Mouse (Mus musculus): ENCODE measurements around the gene Adprh. TPM values are rescaled to one million over a fixed set of nuclear protein-coding genes. Genes with fewer than 3 reads are reported as not detected.
"Not testable (repeated sequence)": the region's sequence is repeated elsewhere in the genome, so short reads cannot be mapped to it uniquely, and the experiment has no call there.

Gene Adprh
- total RNA-seq, 2 experiments from 2014 or later, result 4.6 to 6.1 TPM

DNA sequence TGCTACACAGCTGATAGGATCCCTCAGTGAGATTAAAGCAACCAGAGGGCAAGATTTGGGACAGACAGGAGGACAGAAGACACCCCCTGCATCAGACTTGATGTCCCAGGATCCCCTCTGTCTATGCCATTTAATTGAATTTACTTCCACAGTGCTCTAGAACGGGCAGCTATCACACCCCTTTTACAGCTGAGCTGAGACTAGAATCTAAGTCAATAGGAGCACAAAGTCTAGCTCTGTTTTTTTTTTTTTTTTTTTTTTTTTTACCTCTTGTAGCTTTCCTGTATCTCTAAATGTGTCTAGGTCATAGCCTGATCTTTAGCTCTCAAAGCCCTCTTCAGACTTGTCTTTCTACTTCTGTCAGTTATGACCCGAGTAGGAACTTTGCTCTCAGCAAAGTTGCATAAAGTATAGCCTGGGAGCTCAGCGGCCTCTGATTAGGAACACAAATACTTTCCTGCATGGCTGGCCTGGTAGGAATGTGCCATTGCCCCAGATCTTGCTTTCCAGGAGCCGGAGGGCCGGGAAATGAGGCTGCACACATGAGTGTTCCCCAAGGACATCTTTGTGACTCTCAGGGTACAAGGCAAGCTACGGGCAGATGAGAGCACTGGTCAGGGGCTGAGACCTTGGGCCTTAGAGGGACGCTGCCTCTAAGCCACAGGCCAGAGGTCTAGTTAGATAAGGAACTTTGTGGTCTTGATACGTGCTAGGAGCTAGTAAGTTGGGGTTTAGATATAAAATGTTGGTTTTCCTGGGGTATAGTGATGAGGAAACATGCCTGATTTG lies 15.6 kb upstream of the Adprh start:
- ATAC-seq (replicated peaks; ENCODE audit: low FRiP score, poor library complexity, severe bottlenecking), result no peak

- ATAC-seq (replicated peaks; ENCODE audit: low FRiP score, poor library complexity, severe bottlenecking), result no peak
Measured at GRCm38 (mm10) chr16:38467091-38467916, 14.8 kb upstream of the Adprh start.

DNA sequence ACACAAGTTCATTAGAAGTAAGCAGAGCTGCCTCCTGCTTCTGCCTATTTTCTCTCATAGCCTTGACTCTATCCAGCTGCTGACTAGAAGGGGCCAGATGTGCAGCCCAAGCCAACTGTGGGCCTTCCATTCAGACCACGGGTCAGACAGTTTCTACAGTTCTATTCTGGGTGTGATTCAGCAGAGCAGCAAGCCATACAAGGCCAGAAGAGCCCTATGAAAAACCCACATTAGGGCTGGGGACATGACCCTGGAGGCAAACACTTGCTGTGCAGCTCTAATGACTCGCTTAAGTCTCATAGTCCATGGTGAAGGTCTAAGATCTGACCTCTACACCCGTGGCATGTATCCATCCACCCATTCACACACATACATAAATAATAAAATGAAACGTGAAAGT lies 13.6 kb upstream of the Adprh start:
- no peak for ATAC-seq (replicated peaks; ENCODE audit: low FRiP score, poor library complexity, severe bottlenecking)

- no peak for ATAC-seq (replicated peaks; ENCODE audit: low FRiP score, poor library complexity, severe bottlenecking)
Measured at GRCm38 (mm10) chr16:38463305-38463704, 10.8 kb upstream of the Adprh start.

GRCm38 (mm10) chr16:38462161-38462560 lies 9.7 kb upstream of the Adprh start:
- ATAC-seq (replicated peaks; ENCODE audit: low FRiP score, poor library complexity, severe bottlenecking), result no peak

DNA sequence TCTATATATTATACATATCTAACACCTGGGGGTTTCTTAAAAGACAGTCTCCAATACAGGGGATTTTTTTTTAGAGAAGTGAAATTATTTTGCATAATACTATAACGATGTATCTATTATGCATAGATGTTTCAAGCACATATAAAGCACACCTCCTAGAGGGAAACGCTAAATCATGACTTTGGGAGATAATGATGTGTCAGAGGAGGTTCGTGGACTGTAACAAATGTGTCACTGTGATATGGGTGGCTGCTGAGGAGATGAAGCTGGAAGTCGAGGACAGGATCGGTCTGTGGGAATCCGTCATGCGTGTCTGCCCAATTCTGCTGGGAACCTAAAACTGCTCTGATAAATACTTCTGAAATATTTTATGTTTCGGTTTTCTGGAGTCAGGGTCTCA lies 9.2 kb upstream of the Adprh start:
- ATAC-seq (replicated peaks; ENCODE audit: low FRiP score, poor library complexity, severe bottlenecking), result no peak

- ATAC-seq (replicated peaks; ENCODE audit: low FRiP score, poor library complexity, severe bottlenecking), result no peak
Measured at GRCm38 (mm10) chr16:38459990-38460389, 7.5 kb upstream of the Adprh start.

- no peak for ATAC-seq (replicated peaks; ENCODE audit: low FRiP score, poor library complexity, severe bottlenecking)
Measured at GRCm38 (mm10) chr16:38458600-38459280, 6.2 kb upstream of the Adprh start.

GRCm38 (mm10) chr16:38456812-38457567 lies 4.5 kb upstream of the Adprh start:
- ATAC-seq (replicated peaks; ENCODE audit: low FRiP score, poor library complexity, severe bottlenecking), result no peak

DNA sequence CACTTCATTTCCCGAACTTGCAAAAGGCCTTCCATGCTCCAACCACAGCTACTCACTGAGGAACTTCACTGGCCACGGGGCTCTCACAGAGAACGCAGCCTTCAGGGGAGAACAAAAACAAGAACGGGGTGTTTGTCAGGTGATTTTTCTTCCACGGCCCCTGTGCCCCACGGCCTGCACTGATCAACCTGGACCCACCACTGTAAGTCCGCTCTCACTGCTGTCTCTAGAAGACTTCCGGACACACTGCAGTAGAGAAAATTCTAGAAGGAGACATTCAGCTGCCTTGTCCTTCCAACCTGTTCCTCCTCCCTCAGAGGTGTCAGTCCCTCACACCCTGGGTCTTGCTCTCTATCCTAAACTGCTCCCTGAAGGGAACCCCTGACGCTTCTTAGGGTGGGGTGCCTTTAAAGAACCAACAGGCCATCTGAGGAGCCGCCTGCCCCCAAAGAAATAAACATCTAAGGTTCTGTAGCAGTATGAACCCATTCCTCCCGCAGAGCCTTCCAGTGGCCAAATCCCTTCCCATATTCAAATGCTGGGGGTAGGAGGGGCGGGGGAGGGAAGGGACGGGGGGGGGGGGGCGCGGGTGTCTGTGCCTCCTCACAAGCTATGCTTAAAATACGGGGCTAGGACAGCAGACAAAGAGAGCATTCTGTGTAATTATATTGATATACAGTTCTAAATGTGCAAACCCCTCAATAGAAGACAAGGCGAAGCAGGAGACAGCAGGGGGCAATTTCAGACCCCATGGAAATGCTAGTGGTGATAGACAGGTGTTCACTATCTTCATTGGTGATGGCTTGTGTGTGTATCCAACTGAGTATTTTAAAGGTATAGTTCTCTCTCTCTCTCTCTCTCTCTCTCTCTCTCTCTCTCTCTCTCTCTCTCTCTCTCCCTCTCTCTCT lies 3.3 kb upstream of the Adprh start, which contains the start of gene Cd80:
Cd80 (plus strand) TSS at position 51 of the 908 bp plus-strand sequence.
- no peak for ATAC-seq (replicated peaks; ENCODE audit: low FRiP score, poor library complexity, severe bottlenecking)

DNA sequence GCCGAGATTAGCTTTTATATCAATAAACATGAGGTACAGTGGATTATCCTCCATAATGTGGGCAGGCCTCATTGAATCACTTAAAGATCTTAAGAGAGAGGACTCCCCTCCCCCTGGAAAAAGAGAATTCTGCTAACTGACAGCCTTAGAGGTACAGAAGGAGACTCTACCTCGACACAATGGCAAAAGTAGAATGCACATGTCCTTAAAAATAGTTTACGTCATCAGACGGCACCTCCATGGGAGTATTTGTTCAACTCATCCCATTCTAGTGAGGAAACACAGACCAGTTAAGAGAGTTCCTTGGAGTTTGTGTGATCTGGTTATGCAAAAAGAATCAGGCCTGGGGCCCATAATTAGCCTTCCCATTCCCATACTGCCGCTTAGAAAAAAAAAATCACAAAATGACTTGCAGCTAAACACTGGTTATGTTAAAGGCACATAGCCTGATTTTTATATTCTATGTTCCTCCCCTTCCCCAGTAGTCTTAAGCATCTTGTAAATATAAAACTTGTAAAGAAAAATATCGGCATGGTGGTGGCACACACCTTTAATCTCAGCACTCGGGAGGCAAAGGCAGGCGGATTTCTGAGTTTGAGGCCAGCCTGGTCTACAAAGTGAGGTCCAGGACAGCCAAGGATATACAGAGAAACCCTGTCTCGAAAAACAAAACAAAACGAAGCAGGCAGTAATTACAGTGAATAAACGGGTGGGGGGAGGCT lies 2.2 kb upstream of the Adprh start:
- ATAC-seq (replicated peaks; ENCODE audit: low FRiP score, poor library complexity, severe bottlenecking), result no peak

- ATAC-seq (replicated peaks; ENCODE audit: low FRiP score, poor library complexity, severe bottlenecking), result no peak
Measured at GRCm38 (mm10) chr16:38453952-38454351, 1.4 kb upstream of the Adprh start.

DNA sequence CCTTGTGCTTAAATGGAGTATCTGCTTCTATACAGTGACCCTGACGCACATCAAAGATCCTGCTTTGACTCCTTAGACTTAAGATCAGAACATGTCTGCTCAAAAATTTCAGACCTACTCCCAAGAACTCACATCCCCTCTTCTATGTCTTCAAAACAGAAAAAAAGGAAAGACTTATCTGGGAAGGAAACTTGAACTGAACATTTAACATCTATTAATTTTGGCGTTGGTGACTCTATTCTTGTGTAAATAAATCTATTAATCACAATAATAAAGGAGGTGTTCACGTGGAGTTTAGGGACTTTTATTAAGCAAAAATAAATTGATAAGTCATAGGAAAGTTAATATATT lies 675 bp upstream of the Adprh start:
- no peak for ATAC-seq (replicated peaks; ENCODE audit: low FRiP score, poor library complexity, severe bottlenecking)

DNA sequence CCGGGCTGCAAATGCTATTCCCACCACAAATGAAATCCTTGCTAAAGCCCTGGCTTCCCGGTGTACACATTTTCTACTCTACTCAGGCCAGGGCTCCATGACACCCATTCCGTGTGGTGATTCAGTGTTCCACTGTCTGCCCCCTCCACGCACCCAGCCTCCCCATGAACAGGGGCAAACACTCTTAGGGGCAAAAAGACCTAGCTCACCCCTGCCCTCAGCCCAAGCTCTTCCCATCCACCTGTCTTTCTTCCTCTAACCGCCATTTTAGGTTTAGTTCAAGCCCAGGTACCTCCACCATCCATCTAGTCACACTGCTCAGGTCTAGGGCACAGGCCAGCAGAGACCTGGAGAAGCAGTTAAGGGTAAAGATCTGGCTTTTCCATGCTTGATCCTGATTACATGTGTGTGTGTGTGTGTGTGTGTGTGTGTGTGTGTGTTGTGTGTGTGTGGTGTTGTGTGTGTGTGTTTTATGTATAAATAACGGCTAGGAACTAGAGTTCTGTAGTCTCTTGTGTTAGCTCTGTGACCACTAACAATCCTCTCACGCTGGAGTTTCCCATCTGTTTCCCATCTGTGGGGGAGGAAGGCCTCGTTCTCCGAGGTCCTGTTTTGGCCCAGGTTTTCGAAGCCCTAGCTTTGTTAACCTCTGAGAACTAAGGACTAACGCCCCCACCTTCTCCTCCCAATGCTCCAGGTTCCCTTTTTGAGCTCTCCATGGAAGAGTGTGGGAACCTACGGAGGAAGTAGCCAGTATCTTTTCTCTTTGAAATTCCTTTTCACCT lies 890 bp downstream of the Adprh start:
- ATAC-seq (replicated peaks; ENCODE audit: low FRiP score, poor library complexity, severe bottlenecking), result no peak

GRCm38 (mm10) chr16:38450707-38451106 lies 1.8 kb downstream of the Adprh start:
- no peak for ATAC-seq (replicated peaks; ENCODE audit: low FRiP score, poor library complexity, severe bottlenecking)

DNA sequence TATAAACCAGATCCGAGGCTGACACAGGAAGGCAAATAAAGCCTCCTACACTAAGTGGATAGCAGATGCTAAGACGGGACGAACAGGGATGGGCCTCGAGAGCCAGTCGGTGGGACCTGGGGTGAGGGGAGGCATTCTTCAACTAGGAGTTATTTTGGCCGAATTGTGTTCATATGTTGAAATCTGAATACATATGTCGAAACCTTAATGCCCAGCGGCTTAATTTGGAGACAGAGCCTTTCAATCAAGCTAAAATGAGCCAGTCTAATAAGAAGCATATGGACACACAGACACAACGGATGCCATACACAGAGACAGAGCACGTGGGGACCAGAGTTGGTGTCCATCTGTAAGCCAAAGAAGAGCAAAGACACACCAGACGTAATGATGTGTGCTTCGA lies 4.0 kb downstream of the Adprh start:
- no peak for ATAC-seq (replicated peaks; ENCODE audit: low FRiP score, poor library complexity, severe bottlenecking)

DNA sequence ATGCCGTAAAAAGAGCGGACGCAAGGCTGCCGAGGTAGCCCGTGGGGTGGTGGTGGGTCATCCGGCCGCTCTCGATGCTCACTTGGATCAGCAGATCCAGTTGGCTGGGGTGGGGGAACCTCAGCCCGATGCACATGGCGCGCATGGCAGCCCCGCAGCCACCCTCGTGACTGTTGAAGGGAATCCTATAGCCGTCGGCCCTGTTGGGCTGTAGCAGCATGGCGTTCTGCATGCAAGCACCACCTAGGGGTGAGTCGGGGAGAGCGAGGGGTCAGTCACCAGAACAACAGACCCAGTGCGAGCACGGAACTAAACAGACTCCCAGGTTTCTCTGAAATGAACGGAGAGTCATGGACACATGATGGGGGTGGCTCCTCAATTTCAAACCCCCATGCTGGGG lies 5.1 kb downstream of the Adprh start:
- no peak for ATAC-seq (replicated peaks; ENCODE audit: low FRiP score, poor library complexity, severe bottlenecking)

GRCm38 (mm10) chr16:38446141-38446540 lies 6.4 kb downstream of the Adprh start:
- not testable (repeated sequence) for ATAC-seq (replicated peaks; ENCODE audit: low FRiP score, poor library complexity, severe bottlenecking)
